Mouse (Mus musculus): ENCODE measurements around the gene Wtip. TPM values are rescaled to one million over a fixed set of nuclear protein-coding genes. Genes with fewer than 3 reads are reported as not detected.

Gene Wtip
- polyA plus RNA-seq, 1 experiment from 2014 or later = 2.8 TPM

- Histone ChIP-seq H3K4me2 (ENCODE audit: low read length) (no peak overlapping the region), H3K36me3 (ENCODE audit: control insufficient read depth, insufficient read depth, low read length) (peaks cover 53% of the 10 kb centered on the region), H3K4me1 (ENCODE audit: control insufficient read depth, insufficient read depth, low read length) (peaks cover 11% of the 10 kb centered on the region), H3K27me3 (ENCODE audit: control insufficient read depth, insufficient read depth, low read length) (no peaks in the 10 kb centered on the region), H3K4me3 (replicated peaks; ENCODE audit: low read depth, low read length) (no peak overlapping the region), H3K27ac (replicated peaks; ENCODE audit: low read depth, low read length) (no peak overlapping the region), H3K9ac (replicated peaks; ENCODE audit: low read length) (no peak overlapping the region), H3K9me3 (ENCODE audit: control insufficient read depth, low read length) (no peaks in the 10 kb centered on the region)
- ATAC-seq (ENCODE audit: low FRiP score, low TSS enrichment) = no peak
- WGBS = 93% methylated on average over 7 of the region's 7 CpGs
- DNase-seq = no peak
Measured at GRCm38 (mm10) chr7:34164671-34165070, 31.6 kb upstream of the Wtip start.

GRCm38 (mm10) chr7:34159167-34159566, 26.1 kb upstream of the Wtip start:
- ATAC-seq (ENCODE audit: low FRiP score, low TSS enrichment) (no peak), DNase-seq (no peak)
- Histone ChIP-seq H3K36me3 (ENCODE audit: control insufficient read depth, insufficient read depth, low read length) (peaks cover 97% of the 10 kb centered on the region), H3K4me3 (replicated peaks; ENCODE audit: low read depth, low read length) (no peak overlapping the region), H3K27ac (replicated peaks; ENCODE audit: low read depth, low read length) (no peak overlapping the region), H3K4me2 (ENCODE audit: low read length) (no peak overlapping the region), H3K4me1 (ENCODE audit: control insufficient read depth, insufficient read depth, low read length) (no peaks in the 10 kb centered on the region), H3K27me3 (ENCODE audit: control insufficient read depth, insufficient read depth, low read length) (no peaks in the 10 kb centered on the region), H3K9me3 (ENCODE audit: control insufficient read depth, low read length) (no peaks in the 10 kb centered on the region), H3K9ac (replicated peaks; ENCODE audit: low read length) (no peak overlapping the region)
- 94% methylated on average over 3 of the region's 3 CpGs for WGBS

GRCm38 (mm10) chr7:34157994-34158393, 24.9 kb upstream of the Wtip start:
- Histone ChIP-seq H3K27me3 (ENCODE audit: control insufficient read depth, insufficient read depth, low read length) (no peaks in the 10 kb centered on the region), H3K4me2 (ENCODE audit: low read length) (no peak overlapping the region), H3K4me3 (replicated peaks; ENCODE audit: low read depth, low read length) (no peak overlapping the region), H3K9me3 (ENCODE audit: control insufficient read depth, low read length) (no peaks in the 10 kb centered on the region), H3K4me1 (ENCODE audit: control insufficient read depth, insufficient read depth, low read length) (no peaks in the 10 kb centered on the region), H3K27ac (replicated peaks; ENCODE audit: low read depth, low read length) (no peak overlapping the region), H3K9ac (replicated peaks; ENCODE audit: low read length) (no peak overlapping the region), H3K36me3 (ENCODE audit: control insufficient read depth, insufficient read depth, low read length) (peaks cover 98% of the 10 kb centered on the region)
- DNase-seq = no peak
- ATAC-seq (ENCODE audit: low FRiP score, low TSS enrichment) = no peak
- WGBS = over 99% methylated on average over 3 of the region's 3 CpGs

GRCm38 (mm10) chr7:34147193-34147592, 14.1 kb upstream of the Wtip start:
- H3K36me3 ChIP-seq (ENCODE audit: control insufficient read depth, insufficient read depth, low read length) = peaks cover 99% of the 10 kb centered on the region
- H3K9me3 ChIP-seq (ENCODE audit: control insufficient read depth, low read length) = no peaks in the 10 kb centered on the region
- H3K4me2 ChIP-seq (ENCODE audit: low read length) = no peak overlapping the region
- no peak overlapping the region for H3K9ac ChIP-seq (replicated peaks; ENCODE audit: low read length)
- H3K27ac ChIP-seq (replicated peaks; ENCODE audit: low read depth, low read length) = no peak overlapping the region
- no peaks in the 10 kb centered on the region for H3K4me1 ChIP-seq (ENCODE audit: control insufficient read depth, insufficient read depth, low read length)
- 96% methylated on average over 4 of the region's 4 CpGs for WGBS
- DNase-seq (no peak), ATAC-seq (ENCODE audit: low FRiP score, low TSS enrichment) (no peak)
- H3K4me3 ChIP-seq (replicated peaks; ENCODE audit: low read depth, low read length) = no peak overlapping the region
- no peaks in the 10 kb centered on the region for H3K27me3 ChIP-seq (ENCODE audit: control insufficient read depth, insufficient read depth, low read length)

DNA sequence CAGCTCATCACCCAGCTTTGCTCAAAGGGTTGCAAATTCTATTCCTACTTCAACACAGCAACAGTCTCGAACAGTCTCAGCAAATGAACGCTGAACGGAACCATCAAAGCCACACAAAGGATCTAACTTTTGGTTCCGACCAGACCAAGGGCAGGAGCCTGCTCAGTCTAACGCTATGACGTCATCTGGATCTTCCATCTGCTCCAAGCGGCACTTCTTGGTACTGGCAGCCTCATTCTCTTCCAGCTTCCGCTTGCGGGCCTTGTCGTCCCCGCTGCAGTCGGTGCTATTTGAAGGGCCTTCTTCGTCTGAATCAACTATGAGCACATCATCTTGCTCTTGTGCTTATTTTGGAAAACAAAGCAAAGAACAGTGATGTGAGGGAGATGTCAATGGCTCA, 8.1 kb upstream of the Wtip start:
- H3K4me3 ChIP-seq (replicated peaks; ENCODE audit: low read depth, low read length) = no peak overlapping the region
- ATAC-seq (ENCODE audit: low FRiP score, low TSS enrichment) = no peak
- H3K4me1 ChIP-seq (ENCODE audit: control insufficient read depth, insufficient read depth, low read length) = no peaks in the 10 kb centered on the region
- H3K27ac ChIP-seq (replicated peaks; ENCODE audit: low read depth, low read length) = no peak overlapping the region
- peaks cover 62% of the 10 kb centered on the region for H3K36me3 ChIP-seq (ENCODE audit: control insufficient read depth, insufficient read depth, low read length)
- H3K27me3 ChIP-seq (ENCODE audit: control insufficient read depth, insufficient read depth, low read length) = no peaks in the 10 kb centered on the region
- no peak overlapping the region for H3K4me2 ChIP-seq (ENCODE audit: low read length)
- no peaks in the 10 kb centered on the region for H3K9me3 ChIP-seq (ENCODE audit: control insufficient read depth, low read length)
- WGBS = 96% methylated on average over 13 of the region's 13 CpGs
- H3K9ac ChIP-seq (replicated peaks; ENCODE audit: low read length) = no peak overlapping the region
- DNase-seq = no peak

GRCm38 (mm10) chr7:34139493-34139892, 6.4 kb upstream of the Wtip start:
- ATAC-seq (ENCODE audit: low FRiP score, low TSS enrichment) = no peak
- Histone ChIP-seq H3K4me2 (ENCODE audit: low read length) (no peak overlapping the region), H3K27me3 (ENCODE audit: control insufficient read depth, insufficient read depth, low read length) (no peaks in the 10 kb centered on the region), H3K36me3 (ENCODE audit: control insufficient read depth, insufficient read depth, low read length) (peaks cover 45% of the 10 kb centered on the region), H3K4me3 (replicated peaks; ENCODE audit: low read depth, low read length) (no peak overlapping the region), H3K9me3 (ENCODE audit: control insufficient read depth, low read length) (no peaks in the 10 kb centered on the region), H3K9ac (replicated peaks; ENCODE audit: low read length) (no peak overlapping the region), H3K4me1 (ENCODE audit: control insufficient read depth, insufficient read depth, low read length) (no peaks in the 10 kb centered on the region), H3K27ac (replicated peaks; ENCODE audit: low read depth, low read length) (no peak overlapping the region)
- DNase-seq = no peak
- 92% methylated on average over 6 of the region's 6 CpGs for WGBS

- no peak for ATAC-seq (ENCODE audit: low FRiP score, low TSS enrichment)
- DNase-seq = no peak
- no peak overlapping the region for H3K4me3 ChIP-seq (replicated peaks; ENCODE audit: low read depth, low read length)
- no peaks in the 10 kb centered on the region for H3K27me3 ChIP-seq (ENCODE audit: control insufficient read depth, insufficient read depth, low read length)
- no peak overlapping the region for H3K27ac ChIP-seq (replicated peaks; ENCODE audit: low read depth, low read length)
- H3K9me3 ChIP-seq (ENCODE audit: control insufficient read depth, low read length) = no peaks in the 10 kb centered on the region
- H3K4me1 ChIP-seq (ENCODE audit: control insufficient read depth, insufficient read depth, low read length) = peaks cover 14% of the 10 kb centered on the region
- no peaks in the 10 kb centered on the region for H3K36me3 ChIP-seq (ENCODE audit: control insufficient read depth, insufficient read depth, low read length)
- H3K9ac ChIP-seq (replicated peaks; ENCODE audit: low read length) = no peak overlapping the region
- WGBS = 91% methylated on average over 2 of the region's 2 CpGs
- H3K4me2 ChIP-seq (ENCODE audit: low read length) = no peak overlapping the region
Measured at GRCm38 (mm10) chr7:34134336-34134735, 1.3 kb upstream of the Wtip start.

DNA sequence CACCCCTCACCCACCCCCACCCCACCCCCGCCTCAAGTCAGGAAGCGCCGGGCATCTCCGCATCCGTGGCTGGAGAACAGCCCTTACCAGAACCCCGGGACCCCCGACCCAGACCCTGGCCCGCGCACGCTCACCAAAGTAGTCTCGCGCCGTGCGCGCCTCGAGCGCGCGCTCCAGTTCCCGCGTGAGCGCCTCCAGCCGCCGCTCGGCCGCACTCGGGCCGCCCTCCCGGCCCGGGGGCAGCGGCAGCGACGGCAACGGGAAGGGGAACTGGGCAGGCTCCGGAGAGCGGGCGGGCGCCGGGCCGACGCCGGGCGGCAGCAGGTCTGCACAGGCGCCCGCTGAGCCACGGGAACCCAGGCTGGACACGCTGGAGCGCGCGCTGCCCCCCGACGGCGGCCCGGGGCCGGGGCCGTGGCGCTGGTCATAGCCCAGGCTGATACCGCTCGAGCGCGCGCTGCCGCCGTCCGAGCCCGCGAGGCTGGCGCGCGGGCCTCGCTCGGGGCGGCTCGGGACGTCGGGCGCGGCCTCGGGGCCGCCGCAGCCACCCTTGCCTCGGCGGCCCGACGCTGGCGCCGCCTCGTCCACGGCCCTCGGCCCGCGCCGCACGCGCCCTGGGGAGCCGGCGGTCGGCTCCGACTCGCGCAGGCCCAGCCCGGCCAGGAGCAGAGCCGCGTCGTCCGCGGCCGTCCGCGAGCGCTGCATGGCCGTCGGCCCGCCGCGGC, 551 bp downstream of the Wtip start:
- Histone ChIP-seq H3K36me3 (ENCODE audit: control insufficient read depth, insufficient read depth, low read length) (no peaks in the 10 kb centered on the region), H3K27ac (replicated peaks; ENCODE audit: low read depth, low read length) (peak overlapping the region; percentile 71), H3K27me3 (ENCODE audit: control insufficient read depth, insufficient read depth, low read length) (no peaks in the 10 kb centered on the region), H3K4me3 (replicated peaks; ENCODE audit: low read depth, low read length) (peak overlapping the region; percentile 70), H3K9ac (replicated peaks; ENCODE audit: low read length) (peak overlapping the region; percentile 76), H3K4me1 (ENCODE audit: control insufficient read depth, insufficient read depth, low read length) (peaks cover 14% of the 10 kb centered on the region), H3K9me3 (ENCODE audit: control insufficient read depth, low read length) (no peaks in the 10 kb centered on the region), H3K4me2 (ENCODE audit: low read length) (peak overlapping the region; percentile 64)
- peak; percentile 82 for ATAC-seq (ENCODE audit: low FRiP score, low TSS enrichment)
- peak; percentile 81 for DNase-seq
- WGBS = under 1% methylated on average over 97 of the region's 116 CpGs

GRCm38 (mm10) chr7:34131959-34132354, 1.1 kb downstream of the Wtip start:
- Histone ChIP-seq H3K4me2 (ENCODE audit: low read length) (peak overlapping the region; percentile 64), H3K9me3 (ENCODE audit: control insufficient read depth, low read length) (no peaks in the 10 kb centered on the region), H3K27ac (replicated peaks; ENCODE audit: low read depth, low read length) (no peak overlapping the region), H3K36me3 (ENCODE audit: control insufficient read depth, insufficient read depth, low read length) (no peaks in the 10 kb centered on the region), H3K27me3 (ENCODE audit: control insufficient read depth, insufficient read depth, low read length) (no peaks in the 10 kb centered on the region), H3K4me1 (ENCODE audit: control insufficient read depth, insufficient read depth, low read length) (peaks cover 14% of the 10 kb centered on the region), H3K9ac (replicated peaks; ENCODE audit: low read length) (peak overlapping the region; percentile 76), H3K4me3 (replicated peaks; ENCODE audit: low read depth, low read length) (peak overlapping the region; percentile 70)
- WGBS = 12% methylated on average over 3 of the region's 3 CpGs
- ATAC-seq (ENCODE audit: low FRiP score, low TSS enrichment) (no peak), DNase-seq (no peak)
